Mouse (Mus musculus) C2C12 (cell line): ENCODE results near the gene Stk38.

Experiments
- CTCF ChIP-seq: IDR thresholded peaks from one replicate; pipeline ENCODE4 v1.5.1; 2011; ENCODE audit not compliant: control insufficient read depth, insufficient read depth, insufficient read length
- FOSL1 ChIP-seq: IDR thresholded peaks from one replicate; pipeline ENCODE4 v1.8.0; 2011; ENCODE audit warnings: mild to moderate bottlenecking, low read length; ENCODE audit not compliant: poor library complexity, insufficient read depth, severe bottlenecking
- MYOG ChIP-seq: IDR thresholded peaks from one replicate; pipeline ENCODE4 v1.6.1; 2011; ENCODE audit not compliant: control insufficient read depth, insufficient read length; ENCODE audit errors: extremely low read depth
- USF1 ChIP-seq: IDR thresholded peaks from one replicate; pipeline ENCODE4 v1.6.1; 2011; ENCODE audit warnings: low read depth, mild to moderate bottlenecking, control low read depth, moderate library complexity

DNA sequence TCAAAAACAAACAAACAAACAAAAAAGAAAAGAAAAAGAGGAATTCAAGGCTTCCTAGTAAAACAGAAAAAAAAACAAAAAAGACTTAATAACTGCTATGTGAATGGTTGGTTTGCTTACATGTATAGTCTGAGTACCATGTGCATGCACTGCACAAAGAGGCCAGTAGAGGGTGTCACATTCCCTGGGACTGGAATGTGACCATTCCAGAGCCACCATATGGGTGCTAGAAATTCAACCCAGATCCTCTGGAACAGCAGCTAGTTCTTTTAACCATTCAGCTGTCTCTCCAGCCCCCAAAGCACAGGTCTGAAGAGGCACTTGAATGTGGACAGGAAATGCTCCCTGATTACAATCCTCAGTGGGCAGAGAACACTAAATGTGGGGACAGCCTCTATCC lies 21.0 kb downstream of the Stk38 start:
- TF ChIP-seq CTCF, result no peak
- no peak for TF ChIP-seq USF1
- no peak for TF ChIP-seq MYOG
- no peak for TF ChIP-seq FOSL1
